Mouse (Mus musculus): ENCODE results near the gene B4galnt3.
"Not testable (repeated sequence)": the region's sequence is repeated elsewhere in the genome, so short reads cannot be mapped to it uniquely, and the experiment has no call there.

B4galnt3 gene

DNA sequence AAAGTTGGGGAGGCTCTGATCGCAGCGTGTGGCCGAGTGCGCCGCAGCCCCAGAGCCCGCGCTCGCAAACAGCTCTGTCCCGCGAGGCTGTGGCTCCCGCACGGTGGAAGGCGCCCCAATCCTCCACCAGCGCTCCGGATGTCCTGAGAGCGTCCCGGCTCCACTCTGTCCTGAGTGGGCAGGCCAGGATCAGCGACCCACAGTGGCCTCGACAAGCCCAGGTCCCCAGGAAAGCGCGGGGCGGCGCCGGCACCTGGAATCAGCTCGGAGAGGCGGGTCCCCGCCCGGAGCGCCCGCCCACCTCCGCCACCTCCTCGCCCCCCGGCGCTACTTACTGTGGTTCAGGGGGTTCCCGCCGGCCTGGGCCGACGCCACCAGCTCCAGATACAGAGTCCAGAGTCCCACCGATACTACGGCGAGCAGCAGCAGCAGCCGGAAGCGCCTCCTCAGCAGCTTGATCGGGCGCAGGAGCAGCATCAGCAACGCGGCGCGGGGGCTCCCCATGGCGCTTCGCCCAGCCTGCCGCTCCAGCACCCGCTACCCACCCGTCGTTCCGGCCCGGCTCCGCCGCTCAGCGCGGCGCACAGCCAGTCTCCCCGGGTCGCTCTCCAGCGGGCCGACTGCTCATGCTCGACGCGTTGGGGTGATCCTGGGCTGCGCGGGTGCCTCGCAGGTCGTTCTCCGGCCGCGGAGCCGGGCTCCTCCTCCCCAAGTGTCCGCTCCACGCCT is at the start of gene B4galnt3, which contains the start of gene D330020A13Rik:
B4galnt3 (minus strand) TSS at position 504 of the 729 bp plus-strand sequence.
D330020A13Rik (plus strand) TSS at position 309 of the 729 bp plus-strand sequence.
- DNase-seq (ENCODE audit: low spot score in 2 of 2): peak; percentile 14 to 30

DNA sequence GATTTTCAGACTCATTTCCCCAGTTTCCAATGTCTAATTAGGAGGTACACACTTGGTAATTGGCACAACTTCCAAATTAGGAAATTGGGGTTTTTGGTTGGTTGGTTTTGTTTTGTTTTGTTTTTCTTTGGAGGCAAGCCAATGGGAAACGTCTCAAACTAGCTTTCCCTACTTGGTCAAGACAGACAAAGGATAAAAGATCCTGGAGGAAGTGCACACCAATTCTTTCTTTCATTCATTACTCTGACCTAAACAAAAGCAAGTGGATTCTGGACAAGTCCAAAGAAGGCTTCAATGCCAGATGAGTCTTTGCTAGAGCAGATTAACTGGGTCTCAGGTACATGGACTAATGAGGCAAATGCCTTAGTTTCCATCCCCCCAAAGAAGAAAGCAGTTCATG is 49.6 kb upstream of the B4galnt3 start:
- no peak for DNase-seq (ENCODE audit: low spot score in 2 of 2)

DNA sequence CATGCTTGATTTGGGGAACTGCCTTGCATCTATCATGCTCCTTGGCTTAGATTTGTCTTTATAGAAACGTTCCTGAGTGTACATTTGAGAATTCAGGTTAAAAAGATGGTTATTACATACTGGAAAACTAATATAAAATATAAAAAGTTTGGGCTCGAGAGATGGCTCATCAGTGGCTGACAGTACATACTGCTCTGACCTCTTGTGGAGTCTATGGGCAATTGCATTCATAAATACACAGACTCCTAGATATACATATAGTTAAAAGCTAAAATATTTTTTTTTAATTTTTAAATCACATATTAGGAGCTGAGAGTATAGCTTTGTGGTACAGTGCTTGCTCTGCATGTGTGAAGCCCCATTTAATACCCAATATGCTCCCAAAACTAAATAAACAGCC is 38.0 kb upstream of the B4galnt3 start:
- DNase-seq (ENCODE audit: low spot score in 2 of 2): no peak

DNA sequence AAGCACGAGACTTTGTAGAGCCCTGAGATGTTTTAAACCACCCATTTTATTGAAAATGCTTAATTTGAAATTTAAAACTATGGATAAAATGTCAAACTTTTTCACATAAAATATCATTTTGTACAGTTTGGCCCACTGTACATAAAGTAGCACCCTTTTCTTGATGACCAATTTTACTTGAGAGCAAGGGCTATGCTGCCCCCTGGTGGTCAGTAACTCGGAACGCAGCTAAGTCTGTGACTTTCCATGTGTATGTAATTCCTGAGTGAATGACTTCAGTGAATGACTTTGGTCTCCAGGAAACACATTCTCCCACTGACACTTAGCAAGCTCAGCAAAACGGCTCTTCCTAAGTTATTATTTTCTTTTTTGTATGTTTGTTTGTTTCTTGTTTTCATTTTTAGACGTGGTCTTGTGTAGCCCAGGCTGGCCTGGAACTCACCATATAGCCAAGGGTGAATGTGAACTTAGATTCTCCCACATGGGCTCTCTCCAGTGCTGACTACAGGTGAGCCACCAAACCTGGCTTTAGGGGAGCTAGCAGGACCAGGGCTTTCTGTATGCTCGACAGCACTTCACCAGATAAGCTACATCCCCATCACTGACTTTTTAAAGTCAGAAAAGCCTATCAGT is 30.1 kb upstream of the B4galnt3 start:
- peak; percentile 39 to 61 for DNase-seq (ENCODE audit: low spot score in 2 of 2)

DNA sequence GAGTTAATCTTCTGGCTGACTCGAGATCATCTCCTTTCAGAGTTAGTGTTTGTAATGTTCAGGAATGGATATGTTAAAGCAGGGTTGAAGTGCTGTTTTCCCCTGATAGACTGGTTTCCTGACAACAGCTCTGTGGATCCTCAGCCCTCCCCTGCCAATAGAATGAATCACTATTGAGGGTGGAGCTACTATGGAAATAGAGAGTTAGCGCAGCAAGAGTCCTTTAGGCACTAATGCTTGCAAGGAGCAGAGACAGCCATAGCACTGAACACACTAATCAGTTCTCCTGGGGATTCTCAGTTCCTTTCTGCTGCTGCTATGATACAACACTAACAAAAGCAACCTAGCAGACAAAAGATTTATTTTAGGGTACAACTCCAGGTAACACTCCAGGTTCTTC is 26.0 kb upstream of the B4galnt3 start:
- DNase-seq (ENCODE audit: low spot score in 2 of 2): no peak

DNA sequence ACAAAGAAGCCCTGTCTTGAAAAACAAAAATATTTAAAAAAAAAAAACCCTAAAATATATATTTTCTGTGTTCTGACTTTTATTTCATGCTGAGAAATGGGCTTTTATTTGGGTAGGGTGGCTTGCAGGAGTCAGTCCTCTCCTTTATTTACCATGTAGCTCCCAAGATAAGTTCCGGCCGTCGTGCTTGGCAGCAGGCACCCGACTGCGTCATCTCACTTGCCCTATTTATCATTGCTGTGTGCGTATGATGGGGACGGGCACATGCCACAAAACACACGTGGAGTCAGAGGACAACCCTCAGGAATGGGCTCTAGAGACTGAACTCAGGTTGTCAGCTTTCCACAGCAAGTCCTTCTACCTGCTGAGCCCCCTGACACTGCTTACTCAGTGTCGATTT is 24.8 kb upstream of the B4galnt3 start:
- DNase-seq (ENCODE audit: low spot score in 2 of 2): no peak

DNA sequence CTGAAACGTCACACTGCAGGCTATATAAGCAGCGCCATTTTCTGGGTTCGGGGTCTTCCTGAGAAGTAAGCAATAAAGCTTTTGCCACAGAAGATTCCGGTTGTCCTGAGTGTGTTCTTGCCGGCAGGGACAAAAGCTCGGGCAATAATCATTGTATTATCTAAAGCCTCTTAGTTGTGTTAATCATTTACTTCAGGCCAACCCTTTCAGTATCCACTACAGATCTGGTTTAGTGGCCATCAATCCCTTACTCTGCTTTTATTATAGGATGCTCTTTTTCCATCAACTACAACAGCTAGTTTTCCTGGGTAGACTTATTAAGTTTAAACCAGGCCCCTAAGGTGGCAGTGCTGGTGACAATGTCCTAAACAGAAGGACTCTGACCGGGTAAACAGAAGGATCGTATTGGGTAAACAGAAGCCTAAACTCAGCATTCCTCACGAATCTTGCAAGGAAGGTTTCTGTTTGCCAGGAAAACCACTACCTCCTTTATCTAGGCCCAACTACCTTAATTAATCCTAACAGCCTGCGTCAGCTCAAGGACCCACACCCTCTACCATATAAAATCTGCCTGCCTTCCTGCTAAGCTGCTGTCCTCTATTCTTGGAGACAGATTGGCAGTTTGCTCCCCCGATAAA is 24.1 kb upstream of the B4galnt3 start:
- DNase-seq (ENCODE audit: low spot score in 2 of 2): no peak

DNA sequence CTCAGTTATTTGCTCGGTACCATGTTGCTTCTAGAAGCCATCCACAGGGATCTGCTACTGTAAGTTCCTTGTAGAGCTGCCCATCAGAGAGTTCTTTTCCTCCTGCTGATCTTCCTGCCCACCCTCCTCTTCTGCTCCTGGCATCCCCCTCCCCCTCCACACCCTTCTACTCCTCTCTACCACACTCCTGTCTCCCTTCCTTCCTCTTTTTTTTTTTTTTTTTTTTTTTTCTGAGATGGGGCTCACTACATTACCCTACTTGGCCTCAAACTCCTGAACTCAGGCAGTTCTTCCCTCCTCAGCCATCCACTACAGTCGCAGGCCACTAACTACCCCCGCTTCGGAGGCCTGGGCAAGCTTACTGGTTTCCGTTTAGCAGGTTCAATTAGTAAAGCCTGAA is 18.1 kb upstream of the B4galnt3 start:
- no peak for DNase-seq (ENCODE audit: low spot score in 2 of 2)

DNA sequence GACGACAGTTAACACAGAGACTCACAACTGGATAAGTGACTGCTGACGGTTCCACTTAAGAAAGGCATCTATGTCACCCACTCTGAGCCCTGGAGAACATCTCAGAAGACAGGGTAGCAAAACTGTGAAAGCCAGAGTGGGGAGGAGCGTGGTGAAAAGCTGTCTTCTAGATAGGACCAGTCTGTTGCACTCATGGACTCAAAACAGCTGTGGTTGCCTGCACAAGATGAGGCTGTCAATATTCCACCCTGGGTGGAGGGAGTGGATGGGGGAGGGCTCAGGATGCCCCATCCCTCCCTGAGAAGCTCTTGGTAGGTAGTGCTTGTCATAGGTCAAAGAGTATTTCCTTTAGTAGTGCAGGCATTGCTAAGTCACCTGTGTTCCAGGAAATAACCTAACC is 15.4 kb upstream of the B4galnt3 start:
- no peak for DNase-seq (ENCODE audit: low spot score in 2 of 2)

DNA sequence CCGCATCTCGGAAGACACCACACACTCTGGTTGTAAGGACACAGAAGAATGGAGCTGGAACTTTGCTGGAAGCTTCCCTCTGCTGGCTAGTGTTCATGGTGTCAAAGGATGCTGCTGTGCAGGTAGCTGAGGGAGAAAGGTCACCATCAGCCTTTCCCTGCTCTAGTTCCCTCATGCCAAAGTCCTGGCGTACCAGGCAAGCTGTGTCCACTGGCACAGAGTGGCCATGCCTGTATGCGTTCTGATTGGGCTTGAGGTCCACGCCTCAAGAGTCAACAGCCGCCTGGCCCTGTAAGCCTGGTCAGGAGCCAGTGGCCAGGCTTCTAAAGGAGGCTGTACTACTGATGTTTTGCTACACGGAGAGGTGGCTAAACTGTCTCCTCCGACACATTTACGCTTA is 15.0 kb upstream of the B4galnt3 start:
- no peak for DNase-seq (ENCODE audit: low spot score in 2 of 2)

DNA sequence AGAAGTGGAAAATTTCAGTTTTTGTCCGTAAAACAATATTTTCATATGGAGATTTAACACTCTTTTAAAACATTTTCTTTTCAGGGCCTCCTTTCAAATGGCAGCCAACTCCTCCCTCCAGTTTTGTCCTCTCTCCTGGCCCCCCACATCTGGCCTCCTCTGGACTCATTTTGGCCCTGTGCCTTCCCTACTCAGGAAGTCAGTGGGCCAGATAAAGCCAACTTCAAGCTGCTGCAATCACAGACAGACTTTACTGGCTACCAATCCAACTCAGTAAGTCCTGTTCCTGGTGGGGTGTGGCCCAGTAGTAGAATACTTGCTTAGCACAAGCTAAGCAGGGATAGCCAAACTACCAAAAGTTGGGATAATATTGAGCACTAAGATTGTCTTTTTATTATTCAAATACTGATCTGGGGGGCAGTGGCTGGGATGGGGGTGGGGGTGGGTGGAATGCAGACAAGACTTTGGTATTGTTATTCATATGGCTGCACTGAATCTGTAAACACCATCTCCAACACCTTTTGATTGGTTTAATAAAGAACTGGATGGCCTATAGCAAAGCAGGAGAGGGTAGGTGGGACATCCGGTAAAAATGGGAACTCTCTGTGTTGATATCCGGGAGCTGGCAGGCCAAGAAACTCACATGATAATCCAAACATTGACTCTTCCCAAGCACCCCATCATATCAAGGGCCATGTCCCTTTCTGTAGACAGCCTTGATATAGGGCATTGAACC is 12.7 kb upstream of the B4galnt3 start:
- DNase-seq (ENCODE audit: low spot score in 2 of 2): no peak

DNA sequence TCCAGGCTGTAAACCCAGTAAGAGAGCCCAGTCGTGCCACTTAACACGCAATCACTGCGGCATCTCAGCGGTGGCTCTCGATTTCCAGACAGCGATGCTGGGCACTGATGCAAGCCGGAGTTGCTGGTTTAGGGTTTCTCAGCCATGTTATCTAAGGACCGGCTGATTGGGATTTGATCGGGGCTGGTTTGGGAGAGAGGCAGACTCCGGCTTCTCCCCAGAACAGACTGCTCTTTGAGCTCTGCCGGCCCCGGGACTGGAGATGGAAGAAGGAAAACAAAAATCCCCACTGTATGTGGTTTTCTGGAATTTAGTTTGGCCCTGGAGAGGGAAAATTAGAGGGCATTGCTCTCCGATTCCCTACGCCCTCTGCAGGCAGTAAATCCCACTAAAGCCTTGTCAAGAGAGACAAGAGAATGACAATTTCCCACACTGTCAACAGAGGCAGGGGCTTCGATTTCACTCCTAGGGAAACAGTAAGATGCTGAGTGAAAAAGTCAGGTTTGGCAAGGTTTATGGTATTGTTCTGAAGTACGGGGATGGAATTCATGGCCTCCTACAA is 8.5 kb upstream of the B4galnt3 start:
- DNase-seq (ENCODE audit: low spot score in 2 of 2): no peak

DNA sequence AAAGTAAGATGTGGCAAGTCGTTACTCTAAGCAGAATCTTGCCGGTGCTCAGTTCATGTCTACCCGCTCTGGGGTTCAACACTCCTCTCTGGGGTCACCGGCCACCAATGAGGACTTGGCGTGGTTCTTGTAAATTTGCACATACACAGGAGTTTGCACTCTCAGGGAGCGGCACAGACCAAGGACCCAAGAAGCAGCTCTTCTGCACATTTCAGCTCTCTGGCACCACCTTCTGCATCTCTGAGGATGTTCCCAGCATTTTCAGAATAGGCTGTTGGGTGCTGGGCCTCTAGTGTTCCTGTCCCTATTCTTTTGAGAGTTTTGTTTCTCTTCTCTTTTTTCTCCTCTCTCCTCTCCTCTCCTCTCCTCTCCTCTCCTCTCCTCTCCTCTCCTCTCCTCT is 6.8 kb upstream of the B4galnt3 start:
- DNase-seq (ENCODE audit: low spot score in 2 of 2): peak in 1 of 2 experiments; percentile 7

DNA sequence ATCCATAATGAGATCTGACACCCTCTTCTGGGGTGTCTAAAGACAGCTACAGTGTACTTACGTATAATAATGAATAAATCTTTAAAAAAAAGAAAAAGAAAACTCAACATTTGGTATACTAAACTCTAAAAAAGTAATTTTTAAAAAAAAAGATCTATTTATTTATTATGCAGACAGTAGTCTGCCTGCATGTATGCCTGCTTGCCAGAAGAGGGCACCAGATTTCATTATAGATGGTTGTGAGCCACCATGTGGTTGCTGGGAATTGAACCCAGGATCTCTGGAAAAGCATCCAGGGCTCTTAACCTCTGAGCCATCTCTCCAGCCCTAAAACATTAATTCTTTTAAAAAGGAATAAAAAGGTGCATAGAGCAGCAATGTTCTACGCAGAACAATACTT is 2.2 kb upstream of the B4galnt3 start:
- DNase-seq (ENCODE audit: low spot score in 2 of 2): not testable (repeated sequence)

DNA sequence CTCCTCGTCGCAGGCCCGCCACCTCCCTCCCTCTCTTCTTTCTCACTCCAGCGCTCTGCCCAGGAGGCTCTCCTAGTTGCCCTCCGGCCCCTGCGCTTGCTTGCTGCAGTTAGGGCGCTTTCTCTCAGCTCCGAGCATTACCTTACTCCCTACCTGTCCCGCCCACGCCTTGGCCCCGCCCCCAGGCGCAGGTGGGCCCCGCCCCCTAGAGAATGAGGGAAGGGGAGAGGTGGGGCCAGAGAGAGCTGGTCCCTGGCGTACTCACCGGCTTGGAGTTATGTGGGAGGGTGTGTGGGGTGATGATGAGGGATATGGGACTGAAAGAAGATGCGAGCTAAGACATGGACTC is 400 bp upstream of the B4galnt3 start:
- DNase-seq (ENCODE audit: low spot score in 2 of 2): peak in 1 of 2 experiments; percentile 11

DNA sequence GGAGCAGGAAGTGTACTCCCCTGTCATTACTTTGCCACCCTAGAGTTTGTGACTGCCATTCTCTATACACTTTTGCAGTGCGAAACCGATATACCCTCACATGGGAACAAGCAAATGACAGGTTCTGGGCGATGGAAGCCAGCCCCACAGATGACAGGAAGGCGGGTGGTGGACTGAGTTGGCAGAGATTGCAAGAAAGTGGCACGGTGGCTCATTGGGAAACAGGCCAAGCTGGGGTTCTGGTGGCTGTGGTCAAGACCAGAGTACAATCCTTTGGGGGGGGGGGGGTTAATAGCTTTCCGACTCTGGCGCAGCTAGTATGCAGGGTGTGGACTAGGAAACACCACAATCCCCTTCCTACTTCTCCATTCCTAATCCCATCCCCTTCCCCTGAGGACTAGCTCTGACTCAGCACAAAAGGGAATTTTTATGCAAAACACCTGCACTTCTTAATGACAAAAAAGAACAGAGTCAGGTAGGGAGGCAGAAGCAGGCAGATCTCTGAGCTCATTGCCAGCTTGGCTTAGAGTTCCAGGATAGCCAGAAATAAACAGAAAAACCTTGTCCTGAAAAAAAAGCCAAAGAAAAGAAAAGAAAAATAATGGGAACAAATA is 2.9 kb downstream of the B4galnt3 start:
- DNase-seq (ENCODE audit: low spot score in 2 of 2): no peak

DNA sequence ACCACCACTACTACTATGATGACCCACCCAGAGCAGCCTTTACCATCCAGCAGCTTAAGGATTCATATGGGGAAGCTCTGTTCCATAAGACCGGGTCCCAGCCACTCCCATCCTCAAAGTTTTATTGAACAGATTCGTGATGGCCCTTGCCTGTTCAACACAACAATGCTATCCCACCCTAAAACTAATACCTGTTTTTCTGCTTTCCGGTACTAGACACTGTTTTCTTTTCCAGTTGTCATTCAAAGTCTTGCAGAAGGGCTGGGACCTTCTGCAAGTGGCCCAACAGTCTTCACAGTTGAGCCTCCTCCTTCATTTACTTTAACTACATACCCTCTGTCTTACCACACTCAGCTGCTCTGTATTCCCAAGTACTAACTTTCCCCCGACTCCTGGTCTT is 4.9 kb downstream of the B4galnt3 start:
- no peak for DNase-seq (ENCODE audit: low spot score in 2 of 2)

DNA sequence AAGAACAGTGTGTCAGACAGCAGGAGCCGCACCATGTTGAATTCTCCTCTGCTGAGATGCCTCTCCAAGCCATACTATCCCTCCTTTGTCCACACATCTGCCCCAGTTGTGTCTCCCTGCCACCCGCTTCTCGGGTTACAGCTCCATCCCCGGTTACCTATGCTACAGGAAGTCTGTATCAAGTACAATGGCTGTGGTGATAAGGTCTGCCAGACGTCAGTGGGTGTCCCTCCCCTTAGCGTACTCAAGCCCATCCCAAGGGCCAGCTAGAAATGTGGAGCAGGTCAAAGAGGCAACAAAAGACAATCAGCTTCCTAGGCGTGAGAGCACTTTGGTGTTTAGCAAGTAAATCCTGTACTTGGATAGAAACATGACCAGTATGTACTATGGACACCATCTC is 5.8 kb downstream of the B4galnt3 start:
- DNase-seq (ENCODE audit: low spot score in 2 of 2): no peak

DNA sequence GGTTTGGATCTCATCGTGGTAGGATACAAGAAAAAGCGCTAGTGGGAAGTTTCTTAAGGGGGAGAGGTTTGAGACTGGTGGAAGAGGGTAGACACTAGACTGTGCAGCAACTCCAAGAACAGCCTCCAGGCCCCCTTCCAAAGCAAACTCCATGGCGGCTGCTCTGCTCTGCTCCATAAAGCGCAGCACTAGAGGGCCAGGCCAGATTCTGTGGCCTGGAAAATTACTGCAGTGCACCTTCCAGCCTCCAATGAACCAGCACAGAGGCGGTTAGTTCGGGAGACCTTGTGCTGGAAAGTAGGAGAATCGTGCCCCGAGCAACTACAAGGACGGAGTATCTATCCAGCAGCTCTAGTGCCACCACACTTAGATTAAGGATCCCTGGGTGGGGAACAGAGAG is 7.1 kb downstream of the B4galnt3 start:
- no peak for DNase-seq (ENCODE audit: low spot score in 2 of 2)

DNA sequence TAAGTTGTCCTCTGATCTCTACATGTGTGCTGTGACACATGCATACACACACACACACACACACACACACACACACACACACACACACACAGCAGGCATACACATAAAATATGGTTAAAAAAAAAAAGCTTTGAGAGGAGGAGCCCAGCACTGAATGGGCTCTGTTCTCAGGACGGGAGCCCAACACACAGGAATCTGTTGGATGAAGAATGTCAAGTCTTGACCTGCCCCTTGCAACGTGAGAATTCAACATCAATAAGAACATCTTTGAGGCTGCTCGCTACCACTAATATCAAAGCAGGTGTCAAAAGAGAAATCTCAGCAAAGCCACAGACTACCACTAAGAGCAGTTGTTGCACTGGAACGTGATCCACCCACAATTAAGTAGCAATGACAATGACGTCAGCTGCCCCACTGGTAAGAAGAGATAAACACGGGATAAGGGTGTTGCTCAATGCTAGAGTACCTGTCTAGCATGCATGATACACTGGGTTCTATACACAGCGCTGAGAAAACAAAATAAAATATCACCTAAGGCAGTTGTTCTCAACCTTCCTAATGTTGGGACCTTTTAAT is 17.4 kb downstream of the B4galnt3 start:
- no peak for DNase-seq (ENCODE audit: low spot score in 2 of 2)

DNA sequence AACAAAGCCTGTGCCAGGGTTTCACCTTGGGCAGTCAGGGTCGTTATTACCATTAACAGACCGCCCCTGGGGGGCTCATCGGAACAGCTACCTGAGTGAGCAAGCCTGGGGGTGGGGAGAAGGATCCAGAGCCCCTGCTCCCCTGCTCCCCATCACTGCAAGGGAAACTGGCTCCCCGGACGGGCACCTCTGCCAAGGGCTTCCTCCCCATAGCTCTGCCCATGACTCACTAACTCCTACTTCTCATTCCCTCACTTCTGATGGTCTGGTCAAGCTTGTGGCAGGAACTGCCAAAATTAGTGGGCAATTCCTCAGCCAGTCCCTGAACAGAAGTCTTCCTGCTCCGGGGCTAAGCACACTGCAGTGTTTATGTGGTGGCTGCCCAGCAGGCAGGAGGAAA is 19.1 kb downstream of the B4galnt3 start:
- DNase-seq (ENCODE audit: low spot score in 2 of 2): no peak

Measured in frontal cortex, postnatal 25 days (tissue).